Mouse (Mus musculus) yolk sac, embryonic 10.5 days (tissue): Measurements from ENCODE around the gene Lrrc38.
A peak's percentile ranks its signal among the peaks of the same experiment; 100 is the strongest.
"Not testable (repeated sequence)": the region's sequence is repeated elsewhere in the genome, so short reads cannot be mapped to it uniquely, and the experiment has no call there.

Experiments used
- DNase-seq: peaks from one replicate; pipeline ENCODE4 v3.0.0-alpha.2; 2017; ENCODE audit warnings: low spot score

Gene Lrrc38

GRCm38 (mm10) chr4:143349484-143349906 is at the start of gene Lrrc38:
TSS of gene Lrrc38 (plus strand) at chr4:143349757.
- no peak for DNase-seq

- no peak for DNase-seq
Observed at GRCm38 (mm10) chr4:143300113-143300688, 49.4 kb upstream of the Lrrc38 start.

GRCm38 (mm10) chr4:143301042-143301441 is 48.5 kb upstream of the Lrrc38 start:
- DNase-seq: no peak

DNA sequence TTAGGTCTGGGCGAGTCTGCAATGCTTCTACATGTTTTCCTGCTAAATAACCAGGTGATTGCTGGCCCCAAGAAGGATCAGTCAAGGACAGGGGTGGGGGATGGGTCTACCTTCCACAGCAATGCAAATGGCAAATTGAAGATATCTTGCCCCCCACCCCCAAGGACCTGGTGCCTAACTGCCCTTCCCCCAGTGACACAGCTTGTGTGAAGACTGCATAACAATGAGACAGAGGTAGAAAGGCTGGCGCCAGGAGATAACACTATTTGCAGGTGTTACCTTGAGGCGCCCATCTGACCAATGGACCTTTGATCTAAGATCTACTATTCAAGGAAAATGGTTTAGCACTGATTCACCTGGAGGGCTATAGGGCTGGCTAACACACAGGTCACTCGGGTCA is 47.7 kb upstream of the Lrrc38 start:
- peak; percentile 88 for DNase-seq

GRCm38 (mm10) chr4:143302279-143302890 is 47.2 kb upstream of the Lrrc38 start:
- no peak for DNase-seq

- no peak for DNase-seq
Observed at GRCm38 (mm10) chr4:143305031-143305430, 44.5 kb upstream of the Lrrc38 start.

DNA sequence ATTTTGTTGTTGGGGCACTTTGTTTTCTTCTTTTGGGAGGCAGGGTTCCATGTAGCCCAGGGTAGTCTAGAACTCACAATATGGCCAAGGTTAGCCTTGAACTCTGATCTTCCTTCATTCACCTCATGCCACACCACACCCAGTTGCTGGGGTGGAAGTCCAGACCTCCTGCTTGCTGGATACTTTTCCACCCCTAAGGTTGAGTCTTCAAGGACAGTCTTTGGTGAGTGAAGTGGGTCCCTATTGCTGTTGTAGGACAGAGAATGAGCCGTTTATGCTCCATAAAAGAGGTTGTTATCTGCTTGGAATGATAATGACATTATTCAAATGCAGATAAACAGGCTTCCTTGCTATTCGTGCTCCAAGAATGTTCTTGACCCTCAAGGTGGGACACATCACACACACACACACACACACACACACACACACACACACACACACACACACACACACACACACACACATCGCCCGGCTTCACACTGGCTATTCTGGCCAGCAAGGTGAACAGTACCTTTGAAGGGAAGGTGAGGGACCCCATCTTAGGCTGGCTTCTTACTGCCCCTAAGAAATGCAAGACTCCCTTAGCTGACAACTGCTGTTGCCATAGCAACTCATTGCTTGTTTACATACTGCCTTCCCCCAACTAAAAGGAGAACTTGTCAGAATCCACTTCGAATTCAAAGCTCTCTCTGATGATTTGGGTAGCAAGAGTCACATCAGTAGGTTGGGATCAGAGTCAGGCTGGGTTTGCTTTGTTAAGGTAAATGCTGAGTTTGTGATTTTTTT is 43.4 kb upstream of the Lrrc38 start:
- no peak for DNase-seq

DNA sequence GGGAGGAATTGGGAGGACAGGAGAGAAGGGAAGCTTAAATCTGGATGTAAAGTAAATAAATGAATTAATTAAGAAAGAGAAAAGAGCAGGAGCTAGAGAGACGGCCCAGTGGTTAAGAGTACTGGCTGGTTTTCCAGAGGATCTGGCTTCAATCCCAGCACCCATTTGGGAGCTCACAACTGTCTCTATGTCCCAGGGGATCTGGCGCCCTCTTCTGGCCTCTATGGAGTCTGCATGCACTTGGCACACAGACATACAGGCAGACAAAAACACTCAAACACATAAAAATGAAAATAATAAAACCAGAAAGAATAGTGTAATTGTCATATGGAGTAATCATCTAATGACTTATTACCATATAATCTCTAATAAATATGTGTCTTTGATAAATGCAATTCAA is 38.2 kb upstream of the Lrrc38 start:
- DNase-seq: no peak

DNA sequence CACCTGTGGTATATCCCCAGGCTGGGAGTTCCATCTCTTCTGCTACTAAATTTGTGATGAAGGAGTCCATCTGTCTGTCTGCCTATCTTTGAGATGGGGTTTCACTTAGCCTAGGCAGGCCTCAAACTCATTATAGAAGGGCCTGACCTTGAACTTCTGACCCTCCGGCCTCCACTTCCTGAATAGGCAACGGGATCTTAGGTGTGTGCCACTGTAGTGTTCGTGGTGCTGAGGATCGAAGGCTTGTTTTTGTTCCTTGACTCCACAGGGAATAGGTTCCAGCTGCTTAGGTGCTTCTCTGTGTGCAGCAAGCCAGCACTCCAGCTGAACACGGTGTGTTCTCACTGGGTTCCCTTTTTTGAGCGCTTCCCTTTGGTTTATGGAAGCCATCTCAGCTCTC is 36.3 kb upstream of the Lrrc38 start:
- DNase-seq: no peak

GRCm38 (mm10) chr4:143324176-143324924 is 25.2 kb upstream of the Lrrc38 start:
- no peak for DNase-seq

- DNase-seq: no peak
Observed at GRCm38 (mm10) chr4:143324925-143325624, 24.5 kb upstream of the Lrrc38 start.

- DNase-seq: peak; percentile 60
Observed at GRCm38 (mm10) chr4:143325625-143325941, 24.0 kb upstream of the Lrrc38 start.

GRCm38 (mm10) chr4:143330566-143330965 is 19.0 kb upstream of the Lrrc38 start:
- no peak for DNase-seq

GRCm38 (mm10) chr4:143331787-143332186 is 17.8 kb upstream of the Lrrc38 start:
- peak; percentile 47 for DNase-seq

DNA sequence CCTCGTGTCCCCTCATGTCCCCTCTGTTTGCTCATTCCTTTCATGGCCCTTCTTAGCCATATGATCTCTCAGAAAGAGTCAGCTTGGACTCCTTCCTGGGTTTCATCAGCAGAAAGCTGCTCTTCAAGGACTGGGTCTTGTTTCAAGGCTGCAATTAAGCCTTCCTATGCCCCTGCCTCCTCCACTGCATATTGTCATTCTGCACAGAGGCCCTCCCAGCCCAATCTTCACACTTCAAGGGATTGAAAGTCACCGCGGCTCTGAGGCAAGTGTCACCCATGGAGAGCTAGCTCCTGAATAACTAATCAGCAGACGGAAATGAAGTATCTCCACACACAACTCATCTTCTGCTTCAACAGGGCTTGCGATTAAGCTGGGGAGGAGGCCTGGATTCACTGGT is 15.4 kb upstream of the Lrrc38 start:
- DNase-seq: no peak

DNA sequence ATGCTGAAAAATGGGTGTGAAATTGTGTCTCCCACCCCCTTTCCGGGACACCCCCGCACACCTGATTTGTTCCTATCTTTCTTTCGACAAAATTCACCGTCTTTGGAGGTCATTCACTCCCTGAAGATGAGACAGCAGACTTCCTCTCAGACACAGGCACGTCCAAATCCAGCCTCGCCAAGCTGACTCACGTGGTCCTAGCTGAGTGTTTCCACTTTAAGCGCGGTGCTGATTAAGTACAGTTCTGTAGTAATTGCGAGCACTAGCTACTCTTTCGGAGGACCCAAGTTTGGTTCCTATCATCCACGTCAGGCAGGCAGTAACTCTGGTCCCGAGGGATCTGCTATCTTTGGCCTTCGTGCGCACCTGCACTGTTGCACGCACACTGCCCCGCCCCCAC is 14.6 kb upstream of the Lrrc38 start:
- DNase-seq: no peak

- DNase-seq: no peak
Observed at GRCm38 (mm10) chr4:143336096-143336495, 13.5 kb upstream of the Lrrc38 start.

DNA sequence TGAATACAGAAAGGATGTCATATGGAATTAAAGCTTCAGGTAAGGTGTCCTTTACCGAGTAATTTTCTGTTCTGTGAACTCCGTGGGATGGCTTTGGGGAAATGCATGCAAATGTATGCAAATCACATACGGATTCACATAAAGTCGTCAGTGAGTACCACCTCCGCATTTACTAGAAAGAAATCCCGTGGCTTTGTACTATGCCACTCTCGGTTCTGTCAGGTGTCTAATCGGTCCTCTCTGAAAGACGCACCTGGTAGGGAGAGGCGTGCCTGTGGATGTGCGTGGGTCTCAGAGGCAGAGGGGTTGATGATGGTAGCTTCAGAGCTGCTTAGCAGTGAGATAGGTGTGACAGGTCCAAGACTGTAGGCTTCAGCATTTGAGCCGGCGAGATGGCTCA is 9.7 kb upstream of the Lrrc38 start:
- DNase-seq: no peak

- no peak for DNase-seq
Observed at GRCm38 (mm10) chr4:143341470-143341869, 8.1 kb upstream of the Lrrc38 start.

GRCm38 (mm10) chr4:143345491-143345890 is 4.1 kb upstream of the Lrrc38 start:
- not testable (repeated sequence) for DNase-seq

- DNase-seq: no peak
Observed at GRCm38 (mm10) chr4:143348678-143349077, 879 bp upstream of the Lrrc38 start.
